Mouse (Mus musculus) adrenal gland (tissue): ENCODE measurements around the gene Sim1.

ENCODE experiments used
- intact Hi-C: fragments of 180-260 bp; cut with DNase I; formaldehyde crosslinking; loops from one replicate; pipeline ENCODE4 v1.15.1; 2025
- long read RNA-seq, 2 experiments: library from polyadenylated mRNA; unstranded; transcript quantifications; one replicate each; pipeline ENCODE4 v2.0.0; 2020; ENCODE audit warnings: borderline replicate concordance in 1 of 2; ENCODE audit not compliant: insufficient replicate concordance in 1 of 2

Gene Sim1
- long read RNA-seq, experiment 1 = 0 reads
- long read RNA-seq, experiment 2 = 0 reads

DNA sequence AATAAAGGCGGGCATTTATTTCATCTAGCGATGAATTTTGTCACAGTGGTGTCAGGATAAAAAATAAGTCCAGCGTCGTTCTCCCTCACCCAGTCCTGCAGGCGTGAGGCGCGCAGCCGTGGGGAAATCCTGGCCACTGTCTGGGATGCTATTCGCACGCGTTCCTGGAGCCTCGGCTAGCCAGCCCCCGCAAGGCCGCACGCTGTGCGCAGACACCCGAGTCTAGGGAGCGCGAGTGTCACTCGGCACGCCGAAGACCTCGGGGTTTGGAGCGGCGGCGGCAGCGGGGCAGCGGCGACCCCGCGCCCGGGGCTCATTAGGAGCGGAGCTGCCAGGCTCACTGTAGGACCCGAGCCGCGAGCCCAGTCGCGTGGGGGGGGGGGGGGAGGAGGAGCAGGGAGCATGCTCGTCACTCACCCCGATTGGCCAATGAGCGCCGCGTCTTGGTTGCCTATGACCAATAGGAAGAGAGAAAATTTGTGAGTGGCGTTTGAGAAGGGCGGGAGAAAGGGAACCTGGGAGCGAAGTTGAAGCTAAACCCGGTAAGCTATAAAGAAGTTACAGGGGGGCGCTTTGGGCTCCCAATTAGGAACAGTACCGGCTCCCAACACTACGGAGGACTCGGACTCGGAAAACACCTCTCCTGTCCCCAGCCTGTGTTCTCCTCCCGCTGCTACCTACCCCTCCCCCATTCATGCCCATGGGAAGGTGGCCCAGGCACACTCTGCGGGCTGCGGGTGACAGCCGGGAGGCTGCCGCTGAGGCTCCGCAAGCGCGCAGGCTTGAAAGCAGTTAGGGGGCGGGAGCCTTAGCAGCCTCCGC is at the start of gene Sim1:
Gene Sim1 (plus strand): TSS at position 585 of the 822 bp plus-strand sequence.
- intact Hi-C loops = no loop called here

GRCm38 (mm10) chr10:50868202-50868601 is 26.4 kb upstream of the Sim1 start:
- intact Hi-C loops = no loop called here

DNA sequence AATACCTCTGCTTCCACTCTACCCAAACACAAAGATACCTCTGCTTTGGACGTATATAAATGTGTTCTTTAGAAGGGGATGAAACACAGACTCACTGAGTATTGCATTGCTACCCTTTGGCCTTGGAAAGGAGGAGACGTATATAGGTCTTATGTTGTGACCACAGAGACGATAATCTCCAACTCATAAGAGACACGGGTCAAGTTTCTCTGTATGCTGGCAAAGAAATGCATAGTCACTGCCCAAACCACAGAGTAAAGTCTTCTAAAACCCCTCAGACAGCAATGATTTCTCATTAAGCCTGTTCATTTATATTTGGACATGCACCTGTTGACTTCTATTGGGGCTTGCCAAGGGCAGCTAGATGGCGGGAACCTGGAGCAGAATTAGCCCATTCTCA is 17.6 kb upstream of the Sim1 start:
- intact Hi-C loops = no loop called here

DNA sequence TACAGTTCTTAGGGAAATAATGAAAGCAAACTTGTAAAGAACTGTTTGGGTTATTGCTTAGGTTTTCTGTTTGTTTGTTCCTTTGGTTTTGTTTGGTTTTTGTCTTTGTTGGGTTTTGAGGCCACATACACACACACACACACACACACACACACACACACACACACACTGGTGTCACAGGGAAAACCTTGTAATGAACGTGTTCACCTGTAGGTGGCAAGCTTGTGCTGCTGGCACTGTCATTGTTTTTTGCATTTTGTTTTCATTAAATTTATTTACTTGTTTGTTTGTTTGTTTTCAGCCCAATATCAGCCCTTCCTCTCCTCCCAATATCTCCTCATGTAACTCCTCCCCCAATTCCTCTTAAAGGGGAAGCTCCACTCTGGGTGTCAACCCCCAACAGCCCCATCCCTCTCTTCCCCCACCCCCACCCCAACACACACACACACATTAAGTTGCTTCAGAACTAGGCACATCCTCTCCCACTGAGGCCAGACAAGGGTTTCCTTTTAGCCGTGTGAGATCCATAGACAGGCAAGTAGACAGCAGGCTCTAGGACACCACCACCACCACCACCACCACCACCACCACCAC is 13.0 kb upstream of the Sim1 start:
- intact Hi-C loops = loop anchor here (5.0 kb wide), 1 partner anchor 526 kb away; no protein-coding TSS in a partner anchor

DNA sequence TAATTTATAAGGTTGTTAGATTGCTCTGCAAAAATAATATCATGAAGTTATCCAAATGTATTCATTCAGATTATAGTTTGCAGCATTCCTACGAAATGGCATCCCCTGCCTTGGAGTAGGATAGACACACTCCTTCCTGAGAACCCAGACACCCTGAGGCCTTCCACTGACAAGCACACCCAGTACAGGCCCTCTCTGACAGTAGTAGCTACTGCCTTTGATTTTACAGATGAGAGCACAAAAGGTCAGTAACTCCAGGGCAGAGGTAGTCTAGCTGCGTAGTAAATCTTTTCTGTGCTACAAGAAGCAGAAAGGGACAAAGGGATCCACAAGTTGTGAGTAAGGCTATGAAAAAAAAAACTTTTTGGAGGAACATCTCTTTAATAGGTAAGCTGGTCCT is 12.2 kb upstream of the Sim1 start:
- intact Hi-C loops = loop anchor here (5.0 kb wide), 1 partner anchor 525 kb away; no protein-coding TSS in a partner anchor

DNA sequence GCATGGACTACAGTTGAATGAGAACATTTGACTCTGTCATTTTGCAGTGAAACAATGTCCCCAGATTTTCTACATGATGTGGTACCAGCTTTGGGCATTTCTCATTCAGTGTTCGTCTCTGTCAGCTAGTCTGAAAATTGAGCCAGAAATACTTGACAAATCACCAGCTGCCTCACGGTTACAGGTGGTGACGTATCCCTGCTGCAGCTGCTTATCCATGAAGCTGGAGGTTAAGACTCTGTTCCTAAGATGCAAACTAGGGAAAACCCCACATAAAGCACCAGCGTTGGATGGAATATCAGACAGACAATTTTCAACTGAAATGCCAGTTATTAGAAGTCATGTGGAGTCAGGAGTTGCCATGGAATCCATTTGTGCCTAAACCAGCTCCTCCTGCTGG is 8.2 kb upstream of the Sim1 start:
- intact Hi-C loops = no loop called here

GRCm38 (mm10) chr10:50890621-50891020 is 3.9 kb upstream of the Sim1 start:
- intact Hi-C loops = no loop called here

DNA sequence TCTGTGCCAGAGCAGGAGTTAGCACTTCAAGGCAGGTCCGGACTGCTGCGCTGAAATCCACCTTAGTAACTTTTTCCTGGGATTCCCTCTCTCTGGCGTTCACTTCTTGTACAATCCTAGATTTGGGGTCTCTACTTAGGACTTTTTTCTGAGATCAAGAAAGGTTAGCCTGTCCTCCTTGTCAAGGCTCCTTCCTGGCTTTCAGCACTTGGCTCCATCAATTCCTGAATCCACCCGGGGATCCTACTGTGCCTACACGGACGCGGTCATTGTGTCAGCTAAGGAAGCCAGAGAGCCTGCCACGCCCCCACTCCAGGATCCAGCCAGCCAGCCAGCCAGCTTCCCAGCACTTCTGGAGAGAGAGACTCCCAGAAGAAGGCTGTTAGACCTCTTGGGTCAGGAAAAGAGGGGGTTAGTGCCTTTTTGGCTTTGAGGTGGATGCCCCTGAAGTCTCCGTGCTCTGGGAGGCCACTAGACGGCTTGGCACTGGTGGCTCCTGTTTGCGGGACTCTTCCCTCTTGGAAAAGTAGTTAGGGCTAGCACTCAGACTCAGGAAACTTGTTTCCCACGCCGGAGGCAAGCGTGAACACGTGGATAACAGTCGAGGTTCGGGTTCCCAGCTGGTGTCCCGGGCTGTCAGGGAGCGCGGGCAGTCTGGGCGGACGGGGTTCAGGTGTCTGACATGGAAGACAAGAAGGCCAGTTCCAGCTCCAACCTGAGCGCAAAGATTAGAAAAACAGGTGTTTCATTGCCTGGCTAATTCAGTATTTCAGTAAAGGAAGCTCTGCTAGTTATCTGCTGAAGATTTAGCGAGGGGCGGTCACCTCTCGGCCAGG is 2.5 kb upstream of the Sim1 start:
- intact Hi-C loops = no loop called here

- intact Hi-C loops = no loop called here
Observed at GRCm38 (mm10) chr10:50892751-50893320, 1.7 kb upstream of the Sim1 start.

DNA sequence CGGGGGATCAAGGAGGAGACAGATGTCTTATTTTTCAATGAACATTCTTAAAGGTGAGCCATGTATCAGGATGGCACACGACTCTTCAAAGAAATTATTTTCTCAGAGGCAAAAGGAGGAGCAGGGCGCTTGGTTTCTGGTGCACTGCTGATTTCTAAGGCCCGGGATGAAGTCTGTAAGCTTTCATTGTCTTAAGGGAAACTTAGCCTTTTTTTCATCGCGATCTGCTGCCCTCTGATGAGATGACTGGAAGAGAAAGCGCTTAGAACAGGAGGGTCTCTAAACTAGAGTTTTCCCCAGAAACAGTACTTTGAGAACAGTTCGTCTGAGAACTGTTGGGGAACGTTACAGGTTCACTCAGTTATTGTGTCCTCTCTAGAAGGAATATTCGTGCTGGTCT is 1.0 kb upstream of the Sim1 start:
- intact Hi-C loops = no loop called here

GRCm38 (mm10) chr10:50895091-50895790 is 687 bp downstream of the Sim1 start:
- intact Hi-C loops = no loop called here

GRCm38 (mm10) chr10:50895881-50896766 is 1.6 kb downstream of the Sim1 start:
- intact Hi-C loops = no loop called here

DNA sequence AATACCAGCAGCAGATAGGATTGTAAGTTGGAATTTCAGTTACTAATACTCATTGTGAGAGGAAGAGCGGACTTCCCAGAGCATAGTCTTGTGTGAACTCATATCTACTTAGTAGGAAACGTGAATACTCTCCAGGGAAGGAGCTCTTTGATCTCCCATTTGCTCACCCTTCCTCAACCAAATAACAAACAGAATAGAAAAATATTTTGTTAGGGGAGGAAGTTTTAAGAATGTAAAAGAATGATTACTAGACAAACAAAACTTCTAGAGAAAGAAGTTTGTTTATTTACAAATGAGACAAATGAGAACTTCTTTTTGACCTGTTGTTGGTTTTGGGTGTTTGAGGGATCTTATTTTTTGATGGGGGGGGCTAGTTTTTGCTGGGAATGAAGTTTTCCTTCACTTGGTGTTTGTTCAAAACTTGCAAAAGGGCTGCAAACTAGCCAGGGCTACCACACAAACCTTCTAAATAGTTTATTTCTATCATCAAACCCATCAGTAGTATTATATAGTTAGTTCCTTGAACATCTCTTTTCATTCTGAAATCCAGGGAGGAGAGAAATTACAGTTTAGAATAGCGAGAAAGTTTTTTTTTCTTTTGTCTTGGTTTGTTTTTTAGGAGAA is 2.3 kb downstream of the Sim1 start:
- intact Hi-C loops = no loop called here

DNA sequence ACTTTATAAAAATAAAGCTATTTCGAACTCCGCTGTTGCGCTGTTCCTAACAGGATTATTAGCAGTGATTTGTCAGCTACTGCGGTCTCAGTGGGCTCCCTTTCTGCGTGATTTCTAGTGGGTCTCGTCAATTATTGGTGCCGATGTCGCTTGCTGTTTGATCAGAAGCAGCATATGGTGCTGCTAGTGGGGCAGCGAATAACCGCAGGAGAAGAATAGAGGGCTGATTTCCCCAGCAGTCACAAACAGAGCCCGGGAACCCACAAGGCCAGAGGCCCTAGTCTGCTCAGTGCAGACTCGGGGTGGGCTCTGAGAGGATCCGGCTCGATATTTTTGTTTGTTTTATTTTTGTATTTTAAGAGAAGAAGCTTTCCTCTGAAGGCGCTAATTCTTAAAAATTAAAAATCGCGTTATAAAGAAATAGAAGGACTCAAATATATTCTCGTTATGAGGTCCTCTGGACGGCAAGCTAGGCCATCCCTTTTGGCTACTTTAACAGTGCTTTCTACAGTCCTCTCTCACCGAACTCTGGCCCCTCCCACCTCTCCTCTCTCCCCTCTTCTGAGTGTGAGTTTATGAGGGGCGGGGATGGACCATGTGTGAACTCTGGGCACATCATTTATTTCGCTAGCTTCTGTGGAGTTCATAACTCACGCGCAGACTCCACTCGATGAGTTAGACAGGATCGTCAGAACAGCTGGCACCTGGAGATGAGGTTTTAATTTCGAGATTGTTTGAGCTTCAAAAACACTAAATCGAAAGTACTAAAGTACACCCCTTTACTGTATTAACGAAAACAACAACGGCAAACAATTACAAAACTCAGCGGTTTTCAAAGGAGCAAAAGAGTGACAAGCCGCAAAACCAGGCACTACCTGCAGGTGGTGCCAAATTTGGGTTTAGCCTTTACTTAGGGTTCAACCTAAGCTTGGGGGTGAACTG is 3.2 kb downstream of the Sim1 start:
- intact Hi-C loops = no loop called here

- intact Hi-C loops = no loop called here
Observed at GRCm38 (mm10) chr10:50898621-50899020, 4.1 kb downstream of the Sim1 start.

GRCm38 (mm10) chr10:50899846-50900745 is 5.5 kb downstream of the Sim1 start:
- intact Hi-C loops = no loop called here
